Mouse (Mus musculus) stomach, postnatal 0 days (tissue): ENCODE data around the gene Il34.

Experiments used
- CTCF ChIP-seq: IDR thresholded peaks from 2 replicates; pipeline ENCODE4 v1.5.1; 2016; ENCODE audit warnings: antibody characterized with exemption, low read depth, mild to moderate bottlenecking, moderate library complexity
- EP300 ChIP-seq: optimal IDR thresholded peaks from 2 replicates; pipeline ENCODE3; 2016; ENCODE audit warnings: antibody characterized with exemption

GRCm38 (mm10) chr8:110820257-110820656, 14.5 kb upstream of the Il34 start:
- TF ChIP-seq CTCF (no peak), EP300 (no peak)
